8 mouse cellular contexts compared by ENCODE assay signal in genomic region chr15:84719791-84720190, GRCm38 (mm10). TPM values are rescaled to one million over a fixed set of nuclear protein-coding genes. Genes with fewer than 3 reads are reported as not detected.
DNase-seq lines count a peak whose midpoint lies in the region; ATAC-seq lines count a peak whose summit lies in the region.

TSS of gene Arhgap8 (plus strand) at chr15:84720052.

- peaks cover 8% of the 10 kb centered on the region for H3K4me1 ChIP-seq in heart, embryonic 11.5 days (ENCODE audit: control insufficient read depth, insufficient read depth, low read length)
- peaks cover 18% of the 10 kb centered on the region for H3K4me1 ChIP-seq in kidney, embryonic 14.5 days (ENCODE audit: control insufficient read depth, insufficient read depth, low read length)

- DNase-seq in spleen, adult 18-20 months: peak; percentile 46 to 63
- DNase-seq in spleen, adult 12 weeks (ENCODE audit: low spot score): no peak
- DNase-seq in lung, postnatal 10 days: peak; percentile 84
- DNase-seq in testis, postnatal 14 days (ENCODE audit: low spot score): peak; percentile 31
- DNase-seq in frontal cortex, postnatal 25 days (ENCODE audit: low spot score in 2 of 2): no peak
- no peak for DNase-seq in left cerebral cortex, postnatal 36 days (ENCODE audit: low spot score in 2 of 2)

- H3K4me2 ChIP-seq in heart, embryonic 11.5 days: peak within 1 kb of the TSS; percentile 89
- peak within 1 kb of the TSS; percentile 82 for H3K4me2 ChIP-seq in kidney, embryonic 14.5 days (replicated peaks; ENCODE audit: low read depth, low read length)

- H3K27me3 ChIP-seq in heart, embryonic 11.5 days (ENCODE audit: control insufficient read depth, insufficient read depth, low read length): peaks cover 8% of the 10 kb centered on the region
- H3K27me3 ChIP-seq in kidney, embryonic 14.5 days (ENCODE audit: control insufficient read depth, insufficient read depth, low read length): 0 out of 2 replicates have a peak, but pooled peaks cover 3% of the 10 kb centered on the region

- no peaks in the 10 kb centered on the region for H3K9me3 ChIP-seq in heart, embryonic 11.5 days (replicated peaks; ENCODE audit: control insufficient read depth, low read length)
- no peaks in the 10 kb centered on the region for H3K9me3 ChIP-seq in kidney, embryonic 14.5 days (ENCODE audit: control insufficient read depth, low read length)

- peak within 1 kb of the TSS; percentile 42 for H3K4me3 ChIP-seq in heart, embryonic 11.5 days (ENCODE audit: low read depth, low read length)
- peak within 1 kb of the TSS; percentile 40 for H3K4me3 ChIP-seq in kidney, embryonic 14.5 days (ENCODE audit: low read length)

- 0 out of 2 replicates have a peak, but pooled peaks have one; percentile 51 for ATAC-seq in heart, embryonic 11.5 days (replicated peaks; ENCODE audit: insufficient number of reproducible peaks, low FRiP score, low TSS enrichment)
- ATAC-seq in kidney, embryonic 14.5 days (ENCODE audit: low FRiP score, low TSS enrichment): peak; percentile 69

- no peaks in the 10 kb centered on the region for H3K36me3 ChIP-seq in heart, embryonic 11.5 days (ENCODE audit: control insufficient read depth, insufficient read depth, low read length)
- no peaks in the 10 kb centered on the region for H3K36me3 ChIP-seq in kidney, embryonic 14.5 days (ENCODE audit: control insufficient read depth, insufficient read depth, low read length)

- no peak within 1 kb of the TSS for H3K27ac ChIP-seq in heart, embryonic 11.5 days (ENCODE audit: low read depth, low read length)
- H3K27ac ChIP-seq in kidney, embryonic 14.5 days (ENCODE audit: low read depth, low read length): peak within 1 kb of the TSS; percentile 37; the same call in 1 of the 2 replicates

- H3K9ac ChIP-seq in heart, embryonic 11.5 days (ENCODE audit: low read depth, low read length): peak within 1 kb of the TSS; percentile 62
- peak within 1 kb of the TSS; percentile 48 for H3K9ac ChIP-seq in kidney, embryonic 14.5 days (ENCODE audit: low read depth, low read length)

- intact Hi-C loops in left cerebral cortex, postnatal 36 days (cut with DNase I): no loop called here

- WGBS in heart, embryonic 11.5 days (ENCODE audit: insufficient replicate concordance): 3% methylated on average over 24 of the region's 24 CpGs
- 1% methylated on average over 18 of the region's 24 CpGs for WGBS in kidney, embryonic 14.5 days

RNA-seq across cellular contexts. Expression of gene Arhgap8, which starts in this region (rescaled TPM):
- 2.7 TPM in 2 replicates for polyA plus RNA-seq in heart, embryonic 11.5 days (2014; fragmentation: Nextera tagmentation; extraction: Ambion mirVana)
- polyA plus RNA-seq in kidney, embryonic 14.5 days (2014; fragmentation: Nextera tagmentation; extraction: Ambion mirVana): 8.7 and 10.2 TPM in 2 replicates
- under 1 TPM; 0.74 to 0.75 TPM for total RNA-seq in left cerebral cortex, postnatal 36 days (2021)

Comparison
In these comparisons a context has a peak if more than half of its experiments do, and no peak if none do; other contexts are left out.
1. DNase-seq: peak in spleen, adult 18-20 months (2 of 2), lung, postnatal 10 days (single experiment) and testis, postnatal 14 days (single experiment); none in spleen, adult 12 weeks (single experiment), frontal cortex, postnatal 25 days (0 of 2) and left cerebral cortex, postnatal 36 days (0 of 2).